Mouse (Mus musculus) lung, postnatal 36 days (tissue): Measurements from ENCODE around the gene Adam29.

ENCODE experiments used
- DNase-seq: peaks from one replicate; pipeline ENCODE4 v3.0.0; 2022; ENCODE audit warnings: mixed read lengths

The Adam29 gene

DNA sequence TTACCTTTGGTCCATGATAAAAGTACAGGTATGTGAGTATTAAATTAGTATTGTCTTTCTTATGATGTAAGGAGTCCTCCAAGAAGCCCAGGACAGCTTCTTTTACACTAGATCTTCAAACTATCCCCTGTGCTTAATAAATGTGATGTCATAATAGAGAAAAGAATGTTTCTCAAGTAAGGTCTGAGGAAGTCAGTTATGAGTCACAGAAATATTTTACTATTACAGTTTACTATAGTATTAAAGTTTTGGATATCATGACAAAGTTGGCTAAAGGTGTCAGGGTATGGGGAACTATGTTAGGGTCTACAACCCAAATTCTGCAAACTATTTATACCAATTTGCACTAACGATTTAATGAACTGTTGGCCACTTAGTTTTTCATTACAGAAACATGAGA is at the start of gene Adam29:
Gene Adam29 (minus strand): TSS at position 101 of the 400 bp plus-strand sequence.
- no peak for DNase-seq

DNA sequence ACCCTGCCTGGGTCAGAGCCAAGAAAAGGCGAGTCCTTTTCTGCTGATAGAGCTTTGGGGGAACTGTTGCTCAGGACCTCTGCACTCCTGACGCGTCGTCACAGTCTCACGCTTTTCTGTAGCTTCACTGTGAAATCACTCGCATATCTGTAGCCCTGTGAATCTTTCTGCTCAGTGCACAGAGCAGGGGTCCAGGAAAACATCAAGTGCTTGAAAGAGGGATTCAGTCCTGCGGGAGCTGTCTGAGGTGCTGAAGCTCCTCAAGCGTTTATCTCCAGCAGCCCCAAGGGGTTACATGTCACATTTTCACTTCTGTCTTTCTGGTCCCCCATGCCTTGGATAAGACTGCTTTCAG is 33.8 kb upstream of the Adam29 start:
- no peak for DNase-seq

DNA sequence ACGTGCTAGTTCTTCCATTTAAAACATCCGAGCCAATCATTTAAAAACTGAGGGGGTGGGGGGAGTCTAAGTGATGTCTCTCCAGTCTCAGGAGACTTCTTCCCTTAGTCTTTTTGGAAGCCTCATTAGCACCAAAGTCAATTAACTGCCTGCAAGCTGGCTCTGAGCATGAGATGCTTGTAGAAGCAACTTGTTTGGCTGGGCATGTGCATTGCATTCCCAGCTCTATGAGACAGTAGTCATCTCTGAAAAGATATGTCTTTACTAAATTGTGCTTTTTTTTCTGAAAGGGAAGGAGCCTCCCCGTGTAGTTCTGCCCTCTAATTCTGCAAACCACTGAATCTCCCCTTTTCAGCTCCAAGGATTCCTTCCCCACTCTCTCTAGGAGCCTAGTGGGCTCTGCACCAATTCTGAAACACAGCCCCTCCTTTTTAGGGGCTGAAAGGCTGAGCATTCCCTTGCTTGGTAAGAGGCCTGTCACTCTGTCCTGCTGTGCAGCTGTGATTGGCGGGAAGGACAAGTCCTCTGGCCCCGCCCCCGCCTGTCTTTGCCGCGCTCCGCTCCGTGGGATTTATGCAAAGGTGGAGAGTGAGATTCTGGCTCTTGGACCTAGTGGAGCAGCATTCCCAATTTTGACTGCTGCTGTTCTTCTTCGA is 33.2 kb upstream of the Adam29 start, which contains the start of gene Glra3:
Gene Glra3 (plus strand): TSS at position 591 of the 656 bp plus-strand sequence.
- DNase-seq: no peak
